Mouse (Mus musculus) erythroblast, embryonic 14.5 days (primary cell): ENCODE data around the gene Aggf1.

Experiments
- GATA1 ChIP-seq: IDR thresholded peaks from 2 replicates; pipeline ENCODE4 v1.6.1; 2012; ENCODE audit warnings: low read length, inconsistent platforms, mixed read lengths
- TAL1 ChIP-seq: IDR thresholded peaks from 3 replicates; pipeline ENCODE4 v1.6.1; 2012; ENCODE audit warnings: low read length, inconsistent platforms, mixed read lengths

GRCm38 (mm10) chr13:95418575-95419203, 43.5 kb upstream of the Aggf1 start:
- TF ChIP-seq GATA1 (no peak), TAL1 (no peak)
